In genomic region chr14:16093133-16093505, GRCm38 (mm10) we compare ENCODE assay signal across 14 mouse cellular contexts.
DNase-seq lines count a peak whose midpoint lies in the region; ATAC-seq lines count a peak whose summit lies in the region.
"Had no signal": no experiment of that assay in that cellular context is flagged by ENCODE, and none has a peak within 500 bp of the region (broad histone marks: within the 10 kb centered on the region; RNA-seq: fewer than 3 reads in every experiment).

No protein-coding gene starts in this region.

- intact Hi-C loops in left cerebral cortex, postnatal 25 days (cut with DNase I), result no loop called here

- DNase-seq in frontal cortex, postnatal 36 days (ENCODE audit: low spot score in 2 of 2), result peak; percentile 5 to 29
- no peak for DNase-seq in frontal cortex, postnatal 14 days (ENCODE audit: low spot score in 2 of 2)
- peak; percentile 79 to 82 for DNase-seq in cerebellum, postnatal 10 days
- peak; percentile 1 to 53 for DNase-seq in left cerebral cortex, postnatal 25 days (ENCODE audit: low spot score in 2 of 2)
- DNase-seq in thymus, postnatal 0 days (ENCODE audit: low spot score), result no peak
- DNase-seq in heart, postnatal 4 days, result no peak
- DNase-seq in thymus, postnatal 36 days, result no peak
- DNase-seq: adrenal gland, postnatal 10 days; kidney, adult 9 months; kidney, postnatal 36 days; lung, postnatal 10 days; thymus, postnatal 4 days had no signal

- ATAC-seq in cerebellum, adult (ENCODE audit: insufficient number of reproducible peaks, low FRiP score, low TSS enrichment), result peak; percentile 95
- ATAC-seq: midbrain, embryonic 16.5 days had no signal

Comparison
In these comparisons a context has a peak if more than half of its experiments do, and no peak if none do; other contexts are left out.
1. DNase-seq: peak in frontal cortex, postnatal 36 days (2 of 2), cerebellum, postnatal 10 days (2 of 2) and left cerebral cortex, postnatal 25 days (2 of 2); none in frontal cortex, postnatal 14 days (0 of 2), thymus, postnatal 0 days (single experiment), heart, postnatal 4 days (single experiment) and thymus, postnatal 36 days (0 of 2).